Mouse (Mus musculus): ENCODE results near the gene Leng8. TPM values are rescaled to one million over a fixed set of nuclear protein-coding genes. Genes with fewer than 3 reads are reported as not detected.

The Leng8 gene
- polyA plus RNA-seq (2012; rRNA removed): 1,109 and 1,332 TPM in 2 replicates

GRCm38 (mm10) chr7:4136771-4137531, at the start of gene Leng8:
Leng8 (plus strand) TSS chr7:4137039.
- peak; percentile 99 for DNase-seq
- H3K4me3 ChIP-seq (ENCODE audit: control insufficient read depth, insufficient read depth, low read length): peak within 1 kb of the TSS; percentile 74
- under 1% methylated on average over 76 of the region's 78 CpGs for WGBS
- H3K4me1 ChIP-seq (replicated peaks; ENCODE audit: control insufficient read depth, insufficient read depth, low read length): peaks cover 8% of the 10 kb centered on the region
- no peaks in the 10 kb centered on the region for H3K27me3 ChIP-seq (ENCODE audit: control insufficient read depth, insufficient read depth, low read length)
- TF ChIP-seq CTCF (IDR thresholded peaks at IDR 0.05; ENCODE audit: borderline replicate concordance, control insufficient read depth, extremely low read depth, insufficient read depth, low read length, poor library complexity): peak; percentile 19; the same call in 1 of the 2 replicates
- peak; percentile 94 for TF ChIP-seq POLR2A (IDR thresholded peaks at IDR 0.05; ENCODE audit: control insufficient read depth, extremely low read depth, insufficient read depth, low read length, poor library complexity)
- H3K27ac ChIP-seq (ENCODE audit: control insufficient read depth, insufficient read depth, low read length): peak within 1 kb of the TSS; percentile 64
- peaks cover 26% of the 10 kb centered on the region for H3K36me3 ChIP-seq (ENCODE audit: control insufficient read depth, insufficient read depth, low read length)

GRCm38 (mm10) chr7:4087238-4087895, 49.5 kb upstream of the Leng8 start:
- 35% methylated on average over 4 of the region's 4 CpGs for WGBS
- Histone ChIP-seq H3K36me3 (ENCODE audit: control insufficient read depth, insufficient read depth, low read length) (no peaks in the 10 kb centered on the region), H3K27ac (ENCODE audit: control insufficient read depth, insufficient read depth, low read length) (peak overlapping the region; percentile 77), H3K4me3 (ENCODE audit: control insufficient read depth, insufficient read depth, low read length) (no peak overlapping the region), H3K4me1 (replicated peaks; ENCODE audit: control insufficient read depth, insufficient read depth, low read length) (peaks cover 6% of the 10 kb centered on the region), H3K27me3 (ENCODE audit: control insufficient read depth, insufficient read depth, low read length) (no peaks in the 10 kb centered on the region)
- TF ChIP-seq CTCF (IDR thresholded peaks at IDR 0.05; ENCODE audit: borderline replicate concordance, control insufficient read depth, extremely low read depth, insufficient read depth, low read length, poor library complexity): no peak
- TF ChIP-seq POLR2A (IDR thresholded peaks at IDR 0.05; ENCODE audit: control insufficient read depth, extremely low read depth, insufficient read depth, low read length, poor library complexity): no peak
- DNase-seq: peak; percentile 24

DNA sequence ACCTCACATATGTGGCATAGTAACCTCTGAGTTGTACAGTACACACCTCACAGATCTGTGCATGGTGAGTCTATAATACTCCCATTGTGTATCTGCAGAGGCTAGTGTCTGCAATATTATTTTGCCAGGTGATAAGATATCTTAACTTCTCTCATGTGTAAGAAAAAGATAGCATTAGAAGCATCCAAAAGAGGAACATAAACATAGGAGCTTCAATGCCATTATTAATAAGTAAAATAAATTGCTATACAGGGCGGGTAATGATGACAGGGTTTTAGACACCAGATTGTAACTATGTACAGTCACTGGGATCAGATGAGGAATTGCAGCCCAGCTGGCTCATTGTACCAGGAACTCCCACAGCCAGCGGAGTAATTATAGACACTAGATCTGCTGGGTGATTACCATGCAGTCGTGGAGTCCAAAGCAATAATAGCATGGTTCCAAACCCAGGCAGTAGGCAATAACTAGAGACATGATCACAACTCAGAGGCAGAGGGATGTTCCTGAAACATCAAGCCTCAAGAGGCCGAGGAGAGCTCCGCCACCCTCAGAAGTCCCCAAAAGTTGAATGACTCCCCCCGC, 48.9 kb upstream of the Leng8 start:
- 96% methylated on average over 6 of the region's 6 CpGs for WGBS
- TF ChIP-seq CTCF (IDR thresholded peaks at IDR 0.05; ENCODE audit: borderline replicate concordance, control insufficient read depth, extremely low read depth, insufficient read depth, low read length, poor library complexity) (no peak), POLR2A (IDR thresholded peaks at IDR 0.05; ENCODE audit: control insufficient read depth, extremely low read depth, insufficient read depth, low read length, poor library complexity) (no peak)
- DNase-seq: no peak
- Histone ChIP-seq H3K4me1 (replicated peaks; ENCODE audit: control insufficient read depth, insufficient read depth, low read length) (peaks cover 6% of the 10 kb centered on the region), H3K27me3 (ENCODE audit: control insufficient read depth, insufficient read depth, low read length) (no peaks in the 10 kb centered on the region), H3K36me3 (ENCODE audit: control insufficient read depth, insufficient read depth, low read length) (no peaks in the 10 kb centered on the region), H3K27ac (ENCODE audit: control insufficient read depth, insufficient read depth, low read length) (peak overlapping the region; percentile 77), H3K4me3 (ENCODE audit: control insufficient read depth, insufficient read depth, low read length) (no peak overlapping the region)

DNA sequence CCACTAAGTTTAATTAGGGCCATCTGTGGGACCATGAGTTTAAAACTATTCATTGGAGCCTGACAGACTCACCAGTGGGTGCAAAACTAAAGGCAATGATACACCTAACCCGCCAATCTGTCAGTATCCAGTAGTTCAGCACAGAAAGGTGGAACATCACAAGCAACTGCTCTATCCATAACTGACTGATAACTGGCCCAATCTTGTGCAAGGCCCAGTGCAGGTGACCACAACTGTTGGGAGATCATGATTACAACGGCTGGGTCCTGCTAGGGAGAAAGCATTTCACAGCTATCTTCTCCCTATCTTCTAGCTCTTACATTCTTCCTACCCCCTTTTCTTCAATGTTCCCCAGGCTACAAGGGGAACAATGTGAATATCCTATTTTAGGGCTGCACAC, 48.2 kb upstream of the Leng8 start:
- Histone ChIP-seq H3K27me3 (ENCODE audit: control insufficient read depth, insufficient read depth, low read length) (no peaks in the 10 kb centered on the region), H3K36me3 (ENCODE audit: control insufficient read depth, insufficient read depth, low read length) (no peaks in the 10 kb centered on the region), H3K4me1 (replicated peaks; ENCODE audit: control insufficient read depth, insufficient read depth, low read length) (peaks cover 6% of the 10 kb centered on the region), H3K4me3 (ENCODE audit: control insufficient read depth, insufficient read depth, low read length) (no peak overlapping the region), H3K27ac (ENCODE audit: control insufficient read depth, insufficient read depth, low read length) (no peak overlapping the region)
- 94% methylated on average over 2 of the region's 2 CpGs for WGBS
- DNase-seq: no peak
- no peak for TF ChIP-seq POLR2A (IDR thresholded peaks at IDR 0.05; ENCODE audit: control insufficient read depth, extremely low read depth, insufficient read depth, low read length, poor library complexity)
- TF ChIP-seq CTCF (IDR thresholded peaks at IDR 0.05; ENCODE audit: borderline replicate concordance, control insufficient read depth, extremely low read depth, insufficient read depth, low read length, poor library complexity): no peak

DNA sequence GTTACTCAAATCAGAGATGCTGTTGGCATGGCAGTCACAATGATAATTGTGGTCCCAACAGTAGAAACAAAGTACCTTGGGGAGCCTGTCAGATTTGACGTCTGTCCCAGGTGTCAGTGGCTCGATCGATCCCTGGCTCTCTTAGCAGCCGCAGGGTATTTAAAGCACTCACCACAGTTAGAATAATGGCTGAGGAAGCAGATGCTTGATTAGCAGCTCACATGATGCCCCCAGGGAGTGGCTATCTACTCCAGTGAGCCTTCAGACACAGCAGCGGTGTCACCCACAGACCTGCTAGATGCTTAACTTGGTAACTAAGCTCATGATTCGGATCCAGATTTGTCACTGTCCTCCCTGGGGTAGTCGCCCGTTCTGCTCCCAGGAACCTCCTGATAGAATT, 45.7 kb upstream of the Leng8 start:
- Histone ChIP-seq H3K27ac (ENCODE audit: control insufficient read depth, insufficient read depth, low read length) (no peak overlapping the region), H3K36me3 (ENCODE audit: control insufficient read depth, insufficient read depth, low read length) (no peaks in the 10 kb centered on the region), H3K4me3 (ENCODE audit: control insufficient read depth, insufficient read depth, low read length) (no peak overlapping the region), H3K4me1 (replicated peaks; ENCODE audit: control insufficient read depth, insufficient read depth, low read length) (peaks cover 6% of the 10 kb centered on the region), H3K27me3 (ENCODE audit: control insufficient read depth, insufficient read depth, low read length) (no peaks in the 10 kb centered on the region)
- TF ChIP-seq POLR2A (IDR thresholded peaks at IDR 0.05; ENCODE audit: control insufficient read depth, extremely low read depth, insufficient read depth, low read length, poor library complexity): no peak
- TF ChIP-seq CTCF (IDR thresholded peaks at IDR 0.05; ENCODE audit: borderline replicate concordance, control insufficient read depth, extremely low read depth, insufficient read depth, low read length, poor library complexity): no peak
- DNase-seq: no peak
- 79% methylated on average over 8 of the region's 8 CpGs for WGBS

GRCm38 (mm10) chr7:4098301-4098700, 38.5 kb upstream of the Leng8 start:
- H3K36me3 ChIP-seq (ENCODE audit: control insufficient read depth, insufficient read depth, low read length): no peaks in the 10 kb centered on the region
- H3K4me1 ChIP-seq (replicated peaks; ENCODE audit: control insufficient read depth, insufficient read depth, low read length): no peaks in the 10 kb centered on the region
- H3K27me3 ChIP-seq (ENCODE audit: control insufficient read depth, insufficient read depth, low read length): no peaks in the 10 kb centered on the region
- WGBS: 95% methylated on average over 2 of the region's 2 CpGs
- TF ChIP-seq POLR2A (IDR thresholded peaks at IDR 0.05; ENCODE audit: control insufficient read depth, extremely low read depth, insufficient read depth, low read length, poor library complexity) (no peak), CTCF (IDR thresholded peaks at IDR 0.05; ENCODE audit: borderline replicate concordance, control insufficient read depth, extremely low read depth, insufficient read depth, low read length, poor library complexity) (no peak)
- no peak for DNase-seq
- no peak overlapping the region for H3K27ac ChIP-seq (ENCODE audit: control insufficient read depth, insufficient read depth, low read length)
- H3K4me3 ChIP-seq (ENCODE audit: control insufficient read depth, insufficient read depth, low read length): no peak overlapping the region

All from thymus, adult 2 months (tissue).